Mouse (Mus musculus) CH12.LX (cell line): ENCODE results near the gene Rtp4. TPM values are rescaled to one million over a fixed set of nuclear protein-coding genes. Genes with fewer than 3 reads are reported as not detected.
A peak's percentile ranks its signal among the peaks of the same experiment; 100 is the strongest.

Experiments
- DNase-seq: peaks from one replicate; pipeline ENCODE4 v3.0.0-alpha.2; 2013; ENCODE audit errors: extremely low read depth
- H3K27ac ChIP-seq: 2 replicates; pipeline ENCODE4 v1.5.1; 2012; ENCODE audit warnings: low read depth, mild to moderate bottlenecking, control low read depth, moderate library complexity; ENCODE audit not compliant: insufficient read depth
- H3K27me3 ChIP-seq: replicated peaks from 2 replicates; pipeline ENCODE3; 2012; ENCODE audit warnings: inconsistent platforms
- H3K36me3 ChIP-seq, 2 experiments: replicated peaks in 1 of 2; 2 replicates each; pipeline versions ENCODE3 to v1.6.1; 2012; ENCODE audit warnings: inconsistent platforms in 1 of 2, low read length in 1 of 2, mild to moderate bottlenecking in 1 of 2, mixed read lengths in 1 of 2, moderate library complexity in 1 of 2; ENCODE audit not compliant: control insufficient read depth in 1 of 2, insufficient read depth in 1 of 2
- H3K4me1 ChIP-seq, 2 experiments: 2 replicates each; pipeline ENCODE4 v1.6.1; 2012; ENCODE audit warnings: inconsistent platforms in 1 of 2, moderate library complexity in 1 of 2; ENCODE audit not compliant: insufficient read depth in 2 of 2, control insufficient read depth in 1 of 2
- H3K4me2 ChIP-seq: 2 replicates; pipeline ENCODE4 v1.6.1; 2012; ENCODE audit warnings: low read depth, mild to moderate bottlenecking, control low read depth; ENCODE audit not compliant: poor library complexity, insufficient read depth, severe bottlenecking
- H3K4me3 ChIP-seq, 3 experiments: fragments of 150-350 bp in 1 of 3; sonication (generic) in 1 of 3; replicated peaks in 1 of 3; 2 replicates each; pipeline versions ENCODE3 to v1.5.1; 2011 to 2012; ENCODE audit warnings: low read depth in 2 of 3, low read length in 2 of 3, mild to moderate bottlenecking in 2 of 3, moderate library complexity in 2 of 3, control low read depth in 1 of 3, improper control_type of control experiment in 1 of 3, inconsistent platforms in 1 of 3, mixed read lengths in 1 of 3; ENCODE audit not compliant: poor library complexity in 1 of 3
- H3K79me2 ChIP-seq: replicated peaks from 2 replicates; pipeline ENCODE4 v1.6.1; 2012; ENCODE audit warnings: mild to moderate bottlenecking, moderate library complexity; ENCODE audit not compliant: control insufficient read depth, poor library complexity, insufficient read depth, severe bottlenecking; ENCODE audit errors: extremely low read depth
- H3K9ac ChIP-seq: 2 replicates; pipeline ENCODE4 v1.6.1; 2012; ENCODE audit warnings: low read depth, mild to moderate bottlenecking, control low read depth, moderate library complexity; ENCODE audit not compliant: insufficient read depth
- H3K9me3 ChIP-seq: replicated peaks from 2 replicates; pipeline ENCODE3; 2012; ENCODE audit warnings: low read length, inconsistent platforms, mixed read lengths
- CTCF ChIP-seq, 2 experiments: IDR thresholded peaks in 1 of 2; conservative IDR thresholded peaks in 1 of 2; 2 replicates each; pipeline ENCODE4 v1.5.1; 2011 to 2012; ENCODE audit warnings: low read depth in 2 of 2, low read length in 2 of 2, improper control_type of control experiment in 1 of 2, inconsistent platforms in 1 of 2, mild to moderate bottlenecking in 1 of 2, moderate library complexity in 1 of 2
- E2F4 ChIP-seq: IDR thresholded peaks from 2 replicates; pipeline ENCODE4 v1.6.1; 2011; ENCODE audit warnings: low read depth, low read length, improper control_type of control experiment; ENCODE audit not compliant: insufficient replicate concordance
- ELF1 ChIP-seq: IDR thresholded peaks from 2 replicates; pipeline ENCODE4 v1.6.1; 2014; ENCODE audit warnings: low read depth, mild to moderate bottlenecking, inconsistent platforms, low read length, improper control_type of control experiment
- ETS1 ChIP-seq: conservative IDR thresholded peaks from 2 replicates; pipeline ENCODE4 v1.6.1; 2012; ENCODE audit warnings: low read depth, mild to moderate bottlenecking, inconsistent platforms, low read length, improper control_type of control experiment, moderate library complexity
- JUND ChIP-seq: conservative IDR thresholded peaks from 2 replicates; pipeline ENCODE4 v1.6.1; 2011; ENCODE audit warnings: low read depth, low read length, improper control_type of control experiment
- MAFK ChIP-seq: IDR thresholded peaks from 2 replicates; pipeline ENCODE4 v1.6.1; 2011; ENCODE audit warnings: low read length, improper control_type of control experiment; ENCODE audit not compliant: insufficient replicate concordance
- MAX ChIP-seq: IDR thresholded peaks from 2 replicates; pipeline ENCODE4 v1.6.1; 2011; ENCODE audit warnings: low read length, improper control_type of control experiment
- MXI1 ChIP-seq: IDR thresholded peaks from 2 replicates; pipeline ENCODE4 v1.6.1; 2011; ENCODE audit warnings: mild to moderate bottlenecking, low read depth, low read length, improper control_type of control experiment
- NELFE ChIP-seq: IDR thresholded peaks from 2 replicates; pipeline ENCODE4 v1.6.1; 2011; ENCODE audit warnings: low read depth, low read length, improper control_type of control experiment
- NRF1 ChIP-seq: IDR thresholded peaks from 2 replicates; pipeline ENCODE4 v1.6.1; 2014; ENCODE audit warnings: low read depth, mild to moderate bottlenecking, inconsistent platforms, low read length, improper control_type of control experiment, moderate library complexity
- PAX5 ChIP-seq: IDR thresholded peaks from 2 replicates; pipeline ENCODE4 v1.6.1; 2012; ENCODE audit warnings: low read length, inconsistent platforms, mixed read lengths
- POLR2AphosphoS2 ChIP-seq: IDR thresholded peaks from 2 replicates; pipeline ENCODE4 v1.6.1; 2011; ENCODE audit warnings: low read depth, low read length, improper control_type of control experiment
- RAD21 ChIP-seq: IDR thresholded peaks from 2 replicates; pipeline ENCODE4 v1.6.1; 2011; ENCODE audit warnings: low read depth, mild to moderate bottlenecking, low read length, improper control_type of control experiment, moderate library complexity
- RCOR1 ChIP-seq: conservative IDR thresholded peaks from 2 replicates; pipeline ENCODE4 v1.6.1; 2012; ENCODE audit warnings: low read depth, mild to moderate bottlenecking, inconsistent platforms, low read length, improper control_type of control experiment
- SMC3 ChIP-seq: IDR thresholded peaks from 2 replicates; pipeline ENCODE4 v1.6.1; 2011; ENCODE audit warnings: low read depth, low read length, improper control_type of control experiment
- USF1 ChIP-seq: IDR thresholded peaks from 2 replicates; pipeline ENCODE4 v1.6.1; 2014; ENCODE audit warnings: low read depth, mild to moderate bottlenecking, inconsistent platforms, low read length, improper control_type of control experiment
- ZC3H11A ChIP-seq: IDR thresholded peaks from 2 replicates; pipeline ENCODE4 v1.6.1; 2012; ENCODE audit warnings: low read depth, mild to moderate bottlenecking, inconsistent platforms, low read length, improper control_type of control experiment
- ZMIZ1 ChIP-seq: IDR thresholded peaks from 2 replicates; pipeline ENCODE4 v1.6.1; 2012; ENCODE audit warnings: low read depth, mild to moderate bottlenecking, inconsistent platforms, low read length, improper control_type of control experiment
- ZNF384 ChIP-seq: IDR thresholded peaks from 2 replicates; pipeline ENCODE4 v1.6.1; 2012; ENCODE audit warnings: low read depth, low read length, improper control_type of control experiment, inconsistent platforms
- dilution Hi-C: fragments of 300-500 bp; cut with MboI; formaldehyde crosslinking; loops from 2 replicates; pipeline ENCODE4 v1.14.3; 2020; ENCODE audit warnings: low sequenced_read_pairs; ENCODE audit not compliant: extremely low pct_unique_long_range_greater_than_20kb, extremely low pct_ligation_motif_present
- in situ Hi-C: fragments of 300-500 bp; cut with MboI; formaldehyde crosslinking; loops from 3 replicates; pipeline ENCODE4 v1.14.3; 2019; ENCODE audit warnings: low sequenced_read_pairs, low pct_ligation_motif_present, low pct_unique_long_range_greater_than_20kb, mixed read lengths
- polyA plus RNA-seq: library from polyadenylated mRNA; unstranded; fragments of >175 nt; gene quantifications from 2 replicates; pipeline ENCODE4 v1.2.1, GENCODE M21; 2012; ENCODE audit warnings: low read depth; ENCODE audit not compliant: insufficient read length
- total RNA-seq, 2 experiments: library from RNA; depleted of rRNA; stranded (reverse); fragments of 300-350 nt in 1 of 2; fragments of >200 nt in 1 of 2; gene quantifications; 2 replicates each; pipeline ENCODE4 v1.2.3; 2012 to 2014

Gene Rtp4
- total and polyA plus RNA-seq, 3 experiments: 0.21 to 0.28 TPM; not detected in 1

GRCm38 (mm10) chr16:23544361-23544760, 24.3 kb downstream of the Rtp4 start:
- H3K27me3 ChIP-seq: no peaks in the 10 kb centered on the region
- H3K4me2 ChIP-seq: no peak overlapping the region
- no peak for DNase-seq
- no peaks in the 10 kb centered on the region for H3K4me1 ChIP-seq
- H3K9me3 ChIP-seq: no peaks in the 10 kb centered on the region
- no peaks in the 10 kb centered on the region for H3K36me3 ChIP-seq
- no peaks in the 10 kb centered on the region for H3K79me2 ChIP-seq
- no peak overlapping the region for H3K9ac ChIP-seq
- in situ Hi-C loops: no loop called here
- no peak overlapping the region for H3K4me3 ChIP-seq
- no peak overlapping the region for H3K27ac ChIP-seq
- dilution Hi-C loops: no loop called here
- TF ChIP-seq ETS1: no peak
- no peak for TF ChIP-seq MAX
- TF ChIP-seq POLR2AphosphoS2: no peak
- no peak for TF ChIP-seq MAFK
- TF ChIP-seq RCOR1: no peak
- TF ChIP-seq NRF1: no peak

- H3K27ac ChIP-seq: no peak overlapping the region
- dilution Hi-C loops: no loop called here
- no peak overlapping the region for H3K4me2 ChIP-seq
- no peak overlapping the region for H3K9ac ChIP-seq
- TF ChIP-seq CTCF (conservative IDR thresholded peaks at IDR 0.05 in 1 of 2, IDR thresholded peaks at IDR 0.05 in 1 of 2; ENCODE audit: low read depth in 2 of 2, low read length in 2 of 2) (peak; percentile 44 to 63; a peak in 3 of 4 replicates), ZC3H11A (no peak), RAD21 (peak; percentile 15), SMC3 (peak; percentile 36)
- no peaks in the 10 kb centered on the region for H3K4me1 ChIP-seq
- no peaks in the 10 kb centered on the region for H3K79me2 ChIP-seq
- no peaks in the 10 kb centered on the region for H3K27me3 ChIP-seq
- no peaks in the 10 kb centered on the region for H3K9me3 ChIP-seq
- H3K36me3 ChIP-seq: no peaks in the 10 kb centered on the region
- DNase-seq: peak; percentile 29
- no peak overlapping the region for H3K4me3 ChIP-seq
- in situ Hi-C loops: loop anchor here (5.0 kb wide), 1 partner anchor 350 kb away; no protein-coding TSS in a partner anchor
Observed at GRCm38 (mm10) chr16:23547783-23548182, 27.7 kb downstream of the Rtp4 start.

- H3K4me1 ChIP-seq: peaks cover 0 to 5% of the 10 kb centered on the region in 2 experiments; a peak in 2 of 4 replicates
- peak; percentile 77 for DNase-seq
- no peaks in the 10 kb centered on the region for H3K36me3 ChIP-seq
- no peaks in the 10 kb centered on the region for H3K9me3 ChIP-seq
- no peak overlapping the region for H3K9ac ChIP-seq
- H3K27ac ChIP-seq: no peak overlapping the region
- TF ChIP-seq ELF1 (no peak), ZNF384 (peak; percentile 94), PAX5 (no peak), RAD21 (peak; percentile 95), ZMIZ1 (no peak), CTCF (conservative IDR thresholded peaks at IDR 0.05 in 1 of 2, IDR thresholded peaks at IDR 0.05 in 1 of 2; ENCODE audit: low read depth in 2 of 2, low read length in 2 of 2) (peak; percentile 94 to 97), MAFK (no peak), ETS1 (no peak), JUND (0 out of 2 replicates have a peak, but pooled peaks have one; percentile 36), SMC3 (peak; percentile 95), MXI1 (no peak), E2F4 (no peak), USF1 (no peak), ZC3H11A (peak; percentile 82), NELFE (peak; percentile 33; the same call in 1 of the 2 replicates)
- no peaks in the 10 kb centered on the region for H3K27me3 ChIP-seq
- no peaks in the 10 kb centered on the region for H3K79me2 ChIP-seq
- dilution Hi-C loops (no loop called here), in situ Hi-C loops (no loop called here)
- no peak overlapping the region for H3K4me2 ChIP-seq
- no peak overlapping the region for H3K4me3 ChIP-seq
Observed at GRCm38 (mm10) chr16:23550346-23550980, 30.4 kb downstream of the Rtp4 start.
